Mouse (Mus musculus): ENCODE results near the gene Ncam1. TPM values are rescaled to one million over a fixed set of nuclear protein-coding genes. Genes with fewer than 3 reads are reported as not detected.

Ncam1 gene
- polyA plus RNA-seq, 1 experiment from 2014 or later, result 2.0 TPM

DNA sequence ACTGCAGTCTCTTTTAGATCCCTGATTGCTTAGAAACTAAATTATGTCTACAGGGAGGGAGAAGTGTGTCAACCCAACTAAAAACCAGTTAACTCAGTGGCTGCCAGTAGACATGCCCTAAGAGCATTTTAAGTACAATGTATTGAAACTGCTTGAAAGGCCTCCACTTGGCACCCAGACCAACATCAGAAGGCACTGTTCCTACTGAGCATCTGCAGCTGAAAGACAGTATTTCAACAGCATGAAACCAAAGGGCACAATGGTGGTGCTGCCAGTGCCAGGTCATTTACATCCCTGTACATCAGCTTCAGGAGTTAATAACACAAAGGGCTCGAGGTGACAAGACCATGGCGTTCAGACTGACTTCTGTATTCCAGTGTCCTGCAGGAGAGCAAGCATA, 5.5 kb downstream of the Ncam1 start:
- H3K27me3 ChIP-seq (ENCODE audit: insufficient read depth, low read length), result peaks cover 21% of the 10 kb centered on the region
- H3K27ac ChIP-seq (ENCODE audit: low read depth), result no peak overlapping the region
- H3K4me1 ChIP-seq (ENCODE audit: insufficient read depth), result 0 out of 2 replicates have a peak, but pooled peaks cover 4% of the 10 kb centered on the region
- H3K9ac ChIP-seq (replicated peaks), result no peak overlapping the region
- ATAC-seq (no peak), DNase-seq (no peak)
- H3K36me3 ChIP-seq (replicated peaks; ENCODE audit: insufficient read depth, low read length), result no peaks in the 10 kb centered on the region
- no peak overlapping the region for H3K4me3 ChIP-seq (ENCODE audit: low read depth, low read length)
- TF ChIP-seq CTCF (IDR thresholded peaks at IDR 0.05; ENCODE audit: low read depth) (no peak), EP300 (IDR thresholded peaks at IDR 0.05; ENCODE audit: low read depth) (no peak)
- WGBS (ENCODE audit: insufficient replicate concordance), result 54% methylated on average over 2 of the region's 2 CpGs
- no peaks in the 10 kb centered on the region for H3K9me3 ChIP-seq (ENCODE audit: low read length)
- H3K4me2 ChIP-seq (ENCODE audit: low read depth, low read length), result no peak overlapping the region

DNA sequence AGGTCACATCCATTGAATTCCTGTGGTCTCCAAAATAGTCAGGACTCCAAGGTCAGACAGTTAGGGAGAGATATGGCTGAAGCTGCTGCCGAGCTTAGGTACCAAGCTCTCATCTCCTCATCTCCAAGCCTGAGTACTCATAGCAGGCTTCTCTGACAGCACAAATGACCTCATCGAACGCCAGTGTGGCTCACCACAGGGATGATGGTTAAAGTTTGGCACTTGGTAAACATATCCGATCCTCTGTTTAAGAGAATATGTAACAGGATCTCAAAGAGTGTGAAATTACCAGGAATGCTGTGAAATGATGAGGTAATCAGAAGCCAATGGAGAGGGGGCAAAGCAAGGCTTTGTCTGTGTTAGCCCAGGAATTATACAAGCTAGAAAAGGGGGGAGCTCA, 6.1 kb downstream of the Ncam1 start:
- no peak overlapping the region for H3K27ac ChIP-seq (ENCODE audit: low read depth)
- WGBS (ENCODE audit: insufficient replicate concordance), result 45% methylated on average over 4 of the region's 4 CpGs
- no peak overlapping the region for H3K4me2 ChIP-seq (ENCODE audit: low read depth, low read length)
- TF ChIP-seq CTCF (IDR thresholded peaks at IDR 0.05; ENCODE audit: low read depth) (no peak), EP300 (IDR thresholded peaks at IDR 0.05; ENCODE audit: low read depth) (no peak)
- H3K4me3 ChIP-seq (ENCODE audit: low read depth, low read length), result no peak overlapping the region
- no peaks in the 10 kb centered on the region for H3K9me3 ChIP-seq (ENCODE audit: low read length)
- ATAC-seq (no peak), DNase-seq (no peak)
- no peak overlapping the region for H3K9ac ChIP-seq (replicated peaks)
- no peaks in the 10 kb centered on the region for H3K36me3 ChIP-seq (replicated peaks; ENCODE audit: insufficient read depth, low read length)
- 0 out of 2 replicates have a peak, but pooled peaks cover 4% of the 10 kb centered on the region for H3K4me1 ChIP-seq (ENCODE audit: insufficient read depth)
- H3K27me3 ChIP-seq (ENCODE audit: insufficient read depth, low read length), result peaks cover 15% of the 10 kb centered on the region

DNA sequence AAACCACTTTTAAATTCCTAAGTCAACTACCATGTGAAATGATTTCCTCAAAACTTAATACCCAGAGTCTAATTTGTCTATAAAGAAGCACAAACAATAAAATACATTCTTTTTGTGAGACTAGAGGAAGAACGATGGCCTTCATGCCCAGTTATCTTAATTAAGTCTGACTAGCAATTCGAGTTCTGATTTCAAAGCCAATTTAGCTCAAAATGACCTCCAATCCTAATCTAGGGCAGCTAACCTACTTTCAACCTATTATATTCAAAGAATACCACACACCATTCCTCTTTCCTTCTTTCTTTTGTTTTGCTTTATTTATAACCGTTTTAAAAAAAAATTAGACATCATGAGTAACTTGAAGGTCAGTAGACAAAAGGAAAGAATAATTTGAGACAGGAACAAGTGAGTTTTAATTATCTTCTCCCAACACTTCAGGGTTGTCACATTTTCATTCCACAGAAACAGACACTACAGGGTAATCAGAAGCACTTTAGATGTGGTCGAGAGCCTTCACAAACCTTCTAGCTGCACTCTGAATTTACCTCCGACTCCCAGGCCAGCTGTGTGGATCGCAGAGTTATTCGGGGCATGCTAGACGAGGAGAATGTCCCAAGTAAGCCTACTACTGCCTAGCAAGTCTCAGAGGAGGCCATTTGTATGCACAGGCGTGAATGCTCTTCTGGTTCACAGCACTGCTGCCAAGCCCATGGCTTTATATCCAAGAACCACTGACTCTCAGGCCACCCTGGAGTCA, 17.5 kb downstream of the Ncam1 start:
- H3K27ac ChIP-seq (ENCODE audit: low read depth), result no peak overlapping the region
- no peak for ATAC-seq
- no peak for TF ChIP-seq CTCF (IDR thresholded peaks at IDR 0.05; ENCODE audit: low read depth)
- TF ChIP-seq EP300 (IDR thresholded peaks at IDR 0.05; ENCODE audit: low read depth), result no peak
- no peaks in the 10 kb centered on the region for H3K4me1 ChIP-seq (ENCODE audit: insufficient read depth)
- no peaks in the 10 kb centered on the region for H3K36me3 ChIP-seq (replicated peaks; ENCODE audit: insufficient read depth, low read length)
- WGBS (ENCODE audit: insufficient replicate concordance), result 76% methylated on average over 9 of the region's 9 CpGs
- H3K4me3 ChIP-seq (ENCODE audit: low read depth, low read length), result no peak overlapping the region
- no peak overlapping the region for H3K9ac ChIP-seq (replicated peaks)
- DNase-seq, result no peak
- no peaks in the 10 kb centered on the region for H3K27me3 ChIP-seq (ENCODE audit: insufficient read depth, low read length)
- no peak overlapping the region for H3K4me2 ChIP-seq (ENCODE audit: low read depth, low read length)
- 0 out of 2 replicates have a peak, but pooled peaks cover 2% of the 10 kb centered on the region for H3K9me3 ChIP-seq (ENCODE audit: low read length)

DNA sequence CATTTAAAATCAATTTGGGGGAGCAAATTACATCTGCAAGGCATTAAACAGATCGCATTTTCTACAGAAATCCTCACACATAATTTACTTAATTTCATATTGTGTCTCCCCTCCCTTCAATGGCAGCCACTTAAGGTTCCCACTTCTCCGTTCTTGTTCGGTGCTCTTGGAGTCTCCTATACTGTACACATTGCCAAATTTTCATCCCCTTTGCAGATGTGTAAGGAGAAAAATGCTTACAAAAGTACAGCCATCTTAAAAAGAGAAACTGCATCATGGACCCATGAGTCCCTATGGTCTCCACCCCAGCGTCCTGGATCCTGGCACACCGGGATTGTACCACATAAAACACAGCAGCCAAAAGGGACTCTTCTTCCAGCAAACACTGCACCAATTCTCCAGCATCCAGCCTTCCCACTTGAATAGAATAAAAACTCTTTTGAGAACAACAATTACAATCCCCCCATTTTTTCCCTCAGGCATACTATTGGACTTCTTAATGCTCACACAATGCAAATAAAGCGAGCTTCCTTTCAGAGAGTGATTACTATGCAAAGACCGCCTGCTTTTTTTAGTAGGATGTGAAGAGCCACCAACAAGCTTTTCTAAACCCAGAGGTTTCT, 21.6 kb downstream of the Ncam1 start:
- Histone ChIP-seq H3K9ac (replicated peaks) (no peak overlapping the region), H3K36me3 (replicated peaks; ENCODE audit: insufficient read depth, low read length) (no peaks in the 10 kb centered on the region), H3K27ac (ENCODE audit: low read depth) (no peak overlapping the region), H3K27me3 (ENCODE audit: insufficient read depth, low read length) (no peaks in the 10 kb centered on the region), H3K4me1 (ENCODE audit: insufficient read depth) (no peaks in the 10 kb centered on the region), H3K9me3 (ENCODE audit: low read length) (no peaks in the 10 kb centered on the region), H3K4me3 (ENCODE audit: low read depth, low read length) (no peak overlapping the region), H3K4me2 (ENCODE audit: low read depth, low read length) (no peak overlapping the region)
- WGBS (ENCODE audit: insufficient replicate concordance), result 70% methylated on average over 7 of the region's 7 CpGs
- ATAC-seq (no peak), DNase-seq (no peak)
- no peak for TF ChIP-seq EP300 (IDR thresholded peaks at IDR 0.05; ENCODE audit: low read depth)
- TF ChIP-seq CTCF (IDR thresholded peaks at IDR 0.05; ENCODE audit: low read depth), result no peak

DNA sequence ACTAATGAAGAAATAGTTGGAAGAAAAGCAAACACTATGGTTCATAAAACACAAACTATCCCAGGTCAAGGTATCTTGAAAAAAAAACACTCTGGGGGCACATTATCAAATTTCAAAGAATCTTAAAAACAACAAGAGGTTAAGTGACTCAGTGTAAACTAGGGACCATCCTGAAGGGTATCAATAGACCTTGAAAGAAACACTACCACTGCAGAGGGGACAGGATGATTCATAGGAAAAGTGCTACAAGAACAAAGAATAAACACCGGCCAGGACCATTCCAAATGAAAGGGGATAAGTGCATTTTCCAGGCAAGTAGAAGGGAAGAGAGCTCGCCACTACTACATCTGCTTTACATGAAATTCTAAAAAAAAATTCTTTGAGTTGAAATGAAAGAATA, 32.1 kb downstream of the Ncam1 start:
- Histone ChIP-seq H3K36me3 (replicated peaks; ENCODE audit: insufficient read depth, low read length) (no peaks in the 10 kb centered on the region), H3K4me3 (ENCODE audit: low read depth, low read length) (no peak overlapping the region), H3K4me2 (ENCODE audit: low read depth, low read length) (no peak overlapping the region), H3K4me1 (ENCODE audit: insufficient read depth) (no peaks in the 10 kb centered on the region), H3K27me3 (ENCODE audit: insufficient read depth, low read length) (no peaks in the 10 kb centered on the region), H3K9ac (replicated peaks) (no peak overlapping the region), H3K27ac (ENCODE audit: low read depth) (no peak overlapping the region), H3K9me3 (ENCODE audit: low read length) (no peaks in the 10 kb centered on the region)
- DNase-seq (no peak), ATAC-seq (no peak)
- TF ChIP-seq EP300 (IDR thresholded peaks at IDR 0.05; ENCODE audit: low read depth) (no peak), CTCF (IDR thresholded peaks at IDR 0.05; ENCODE audit: low read depth) (no peak)
- 55% methylated on average over 2 of the region's 2 CpGs for WGBS (ENCODE audit: insufficient replicate concordance)

DNA sequence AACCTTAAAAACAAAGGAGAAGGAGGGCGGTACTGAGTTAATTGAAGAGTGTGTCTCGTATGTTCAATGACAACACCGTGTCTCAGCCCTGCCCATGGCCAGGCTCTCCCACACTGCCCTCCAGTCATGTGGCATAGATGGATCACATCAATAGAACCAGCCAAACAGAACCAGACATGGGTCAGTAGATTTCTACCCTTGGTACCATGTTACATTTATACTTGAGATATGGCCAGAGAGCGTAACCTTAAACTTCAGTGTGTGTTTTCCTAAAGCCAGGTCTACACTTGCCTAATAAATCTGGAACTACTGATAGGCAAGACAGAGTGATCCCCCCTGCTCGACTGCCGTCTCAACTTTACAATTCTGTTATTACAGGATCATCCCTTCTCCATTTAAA, 38.2 kb downstream of the Ncam1 start:
- ATAC-seq (no peak), DNase-seq (no peak)
- Histone ChIP-seq H3K9me3 (ENCODE audit: low read length) (no peaks in the 10 kb centered on the region), H3K9ac (replicated peaks) (no peak overlapping the region), H3K27me3 (ENCODE audit: insufficient read depth, low read length) (no peaks in the 10 kb centered on the region), H3K36me3 (replicated peaks; ENCODE audit: insufficient read depth, low read length) (no peaks in the 10 kb centered on the region), H3K4me3 (ENCODE audit: low read depth, low read length) (no peak overlapping the region), H3K4me2 (ENCODE audit: low read depth, low read length) (no peak overlapping the region), H3K27ac (ENCODE audit: low read depth) (no peak overlapping the region), H3K4me1 (ENCODE audit: insufficient read depth) (no peaks in the 10 kb centered on the region)
- TF ChIP-seq CTCF (IDR thresholded peaks at IDR 0.05; ENCODE audit: low read depth) (no peak), EP300 (IDR thresholded peaks at IDR 0.05; ENCODE audit: low read depth) (no peak)
- WGBS (ENCODE audit: insufficient replicate concordance), result 83% methylated on average over 6 of the region's 6 CpGs

All from liver, postnatal 0 days (tissue).